Mouse (Mus musculus) left cerebral cortex, adult 2 months (tissue): ENCODE results near the gene Foxj2. TPM values are rescaled to one million over a fixed set of nuclear protein-coding genes. Genes with fewer than 3 reads are reported as not detected.

Source experiments
- DNase-seq, 2 experiments: peaks; one replicate each; pipeline ENCODE4 v3.0.0; 2021 to 2022; ENCODE audit warnings: low spot score in 2 of 2, mixed read lengths in 1 of 2; ENCODE audit errors: extremely low spot score in 1 of 2
- H3K27ac ChIP-seq: fragments of 200-600 bp; 2 replicates; pipeline ENCODE4 v1.8.1; 2022
- H3K4me3 ChIP-seq: fragments of 200-600 bp; 2 replicates; pipeline ENCODE4 v1.8.1; 2022
- CTCF ChIP-seq: fragments of 200-600 bp; IDR thresholded peaks from 2 replicates; pipeline ENCODE4 v1.8.1; 2022; ENCODE audit warnings: antibody characterized with exemption, mild to moderate bottlenecking, moderate library complexity
- intact Hi-C: fragments of 180-260 bp; cut with DNase I; formaldehyde crosslinking; loops from one replicate; pipeline ENCODE4 v1.15.1; 2025
- long read RNA-seq, 2 experiments: library from polyadenylated mRNA; stranded (forward); transcript quantifications; one replicate each; pipeline ENCODE4 v2.0.0; 2021; ENCODE audit warnings: borderline mapping rate in 2 of 2
- total RNA-seq, 2 experiments: library from RNA; stranded (reverse); gene quantifications; 2 replicates each; pipeline ENCODE4 v1.2.3; 2021

Gene Foxj2
- 10 to 100 TPM; 28.4 to 29.2 TPM for total RNA-seq
- long read RNA-seq, experiment 1, full-length matches to known transcripts = 39 of 53 reads
- long read RNA-seq, experiment 1, partial matches to known transcripts = 7 of 53 reads
- long read RNA-seq, experiment 1, other reads (novel, unspliced or antisense) = 7 of 53 reads
- long read RNA-seq, experiment 2, full-length matches to known transcripts = 47 of 62 reads
- long read RNA-seq, experiment 2, partial matches to known transcripts = 11 of 62 reads
- long read RNA-seq, experiment 2, other reads (novel, unspliced or antisense) = 4 of 62 reads

- peak; percentile 76 to 78 for DNase-seq
- H3K4me3 ChIP-seq = peak within 1 kb of the TSS; percentile 65
- intact Hi-C loops = loop anchor here (1.0 kb wide), 1 partner anchor 8 kb away; no protein-coding TSS in a partner anchor
- TF ChIP-seq CTCF = no peak
- H3K27ac ChIP-seq = peak within 1 kb of the TSS; percentile 77
These were observed at the start of gene Foxj2 for GRCm38 (mm10) chr6:122819306-122820070. Gene Foxj2 (plus strand): TSS chr6:122819914.

- TF ChIP-seq CTCF = no peak
- no peak for DNase-seq
- H3K4me3 ChIP-seq = no peak overlapping the region
- peak overlapping the region; percentile 76 for H3K27ac ChIP-seq
- intact Hi-C loops = no loop called here
These were observed 48.9 kb upstream of the Foxj2 start for GRCm38 (mm10) chr6:122770760-122771315.

GRCm38 (mm10) chr6:122772701-122773100, 47.0 kb upstream of the Foxj2 start:
- DNase-seq = no peak
- intact Hi-C loops = no loop called here
- Histone ChIP-seq H3K27ac (no peak overlapping the region), H3K4me3 (no peak overlapping the region)
- TF ChIP-seq CTCF = no peak

GRCm38 (mm10) chr6:122774345-122774744, 45.4 kb upstream of the Foxj2 start:
- Histone ChIP-seq H3K4me3 (no peak overlapping the region), H3K27ac (no peak overlapping the region)
- no peak; the same call in 1 of the 2 replicates for TF ChIP-seq CTCF
- intact Hi-C loops = no loop called here
- no peak for DNase-seq

- no peak overlapping the region for H3K27ac ChIP-seq
- TF ChIP-seq CTCF = no peak
- no peak overlapping the region for H3K4me3 ChIP-seq
- no peak for DNase-seq
- intact Hi-C loops = no loop called here
These were observed 43.7 kb upstream of the Foxj2 start for GRCm38 (mm10) chr6:122776040-122776439.

GRCm38 (mm10) chr6:122779916-122780315, 39.8 kb upstream of the Foxj2 start:
- DNase-seq = no peak
- no peak overlapping the region for H3K4me3 ChIP-seq
- H3K27ac ChIP-seq = no peak overlapping the region
- intact Hi-C loops = no loop called here
- no peak for TF ChIP-seq CTCF

- no peak for TF ChIP-seq CTCF
- no peak for DNase-seq
- intact Hi-C loops = no loop called here
- Histone ChIP-seq H3K4me3 (no peak overlapping the region), H3K27ac (no peak overlapping the region)
These were observed 38.5 kb upstream of the Foxj2 start for GRCm38 (mm10) chr6:122781167-122781566.

GRCm38 (mm10) chr6:122782164-122782563, 37.5 kb upstream of the Foxj2 start:
- TF ChIP-seq CTCF = no peak
- DNase-seq = no peak
- intact Hi-C loops = no loop called here
- no peak overlapping the region for H3K4me3 ChIP-seq
- no peak overlapping the region for H3K27ac ChIP-seq

- Histone ChIP-seq H3K27ac (no peak overlapping the region), H3K4me3 (no peak overlapping the region)
- intact Hi-C loops = loop anchor here (2.0 kb wide), 2 partner anchors 20 to 124 kb away; no protein-coding TSS in a partner anchor
- no peak for DNase-seq
- peak; percentile 43 for TF ChIP-seq CTCF
These were observed 34.8 kb upstream of the Foxj2 start for GRCm38 (mm10) chr6:122784866-122785265.

- TF ChIP-seq CTCF = peak; percentile 66
- DNase-seq = peak; percentile 81
- intact Hi-C loops = loop anchor here (1.0 to 2.0 kb wide), 2 partner anchors 46 to 117 kb away; no protein-coding TSS in a partner anchor
- Histone ChIP-seq H3K4me3 (no peak overlapping the region), H3K27ac (peak overlapping the region; percentile 70; the same call in 1 of the 2 replicates)
These were observed 33.4 kb upstream of the Foxj2 start for GRCm38 (mm10) chr6:122786275-122786674.

GRCm38 (mm10) chr6:122795254-122795935, 24.3 kb upstream of the Foxj2 start:
- Histone ChIP-seq H3K4me3 (no peak overlapping the region), H3K27ac (peak overlapping the region; percentile 60; the same call in 1 of the 2 replicates)
- TF ChIP-seq CTCF = no peak
- DNase-seq = no peak
- intact Hi-C loops = no loop called here
